Mouse (Mus musculus): ENCODE measurements around the gene Gm42688. TPM values are rescaled to one million over a fixed set of nuclear protein-coding genes. Genes with fewer than 3 reads are reported as not detected.

Gm42688 gene
- total RNA-seq, 2 experiments from 2014 or later: 0.99 to 1.6 TPM

DNA sequence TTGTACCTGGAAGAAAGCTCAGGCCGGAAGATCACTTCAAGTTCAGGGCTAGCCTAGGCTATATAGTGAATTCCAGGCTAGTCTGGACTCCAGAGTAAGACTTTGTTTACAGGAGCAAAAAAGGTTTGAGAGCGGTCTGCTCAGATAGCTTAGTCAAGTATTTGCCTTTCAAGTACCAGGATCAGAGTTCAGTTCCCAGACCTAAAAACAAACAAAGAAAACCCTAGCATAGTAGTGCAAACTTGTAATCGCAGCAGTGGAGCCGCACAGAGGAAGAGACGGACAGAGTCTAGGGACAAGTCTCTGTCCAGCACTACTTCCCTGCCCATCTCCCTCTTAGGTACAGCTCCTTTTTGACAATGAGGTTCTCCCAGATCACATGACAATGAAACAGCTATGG lies 21.2 kb upstream of the Gm42688 start:
- intact Hi-C loops (cut with DNase I): no loop called here
- no peak for DNase-seq (ENCODE audit: low spot score)

DNA sequence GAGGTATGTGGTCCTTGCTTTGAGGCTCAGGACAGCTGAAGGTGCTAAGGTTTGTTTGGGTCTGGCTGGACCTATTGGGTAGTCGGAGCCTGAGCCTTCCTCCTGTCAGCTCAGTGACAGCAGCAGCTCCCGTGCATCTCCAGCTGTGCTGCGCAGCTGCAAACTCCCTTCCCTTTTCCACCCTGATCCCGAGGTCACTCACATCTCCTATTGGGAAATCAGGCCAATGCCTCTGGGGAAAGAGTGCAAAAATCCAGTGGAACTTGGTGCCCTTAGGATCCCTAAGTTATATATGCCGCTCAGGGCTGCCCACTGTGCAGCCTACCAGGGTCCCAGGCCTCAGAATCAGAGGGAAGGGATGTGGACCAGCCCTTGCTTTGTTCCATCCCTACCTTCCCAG lies 17.9 kb upstream of the Gm42688 start:
- no peak for DNase-seq (ENCODE audit: low spot score)
- intact Hi-C loops (cut with DNase I): no loop called here

DNA sequence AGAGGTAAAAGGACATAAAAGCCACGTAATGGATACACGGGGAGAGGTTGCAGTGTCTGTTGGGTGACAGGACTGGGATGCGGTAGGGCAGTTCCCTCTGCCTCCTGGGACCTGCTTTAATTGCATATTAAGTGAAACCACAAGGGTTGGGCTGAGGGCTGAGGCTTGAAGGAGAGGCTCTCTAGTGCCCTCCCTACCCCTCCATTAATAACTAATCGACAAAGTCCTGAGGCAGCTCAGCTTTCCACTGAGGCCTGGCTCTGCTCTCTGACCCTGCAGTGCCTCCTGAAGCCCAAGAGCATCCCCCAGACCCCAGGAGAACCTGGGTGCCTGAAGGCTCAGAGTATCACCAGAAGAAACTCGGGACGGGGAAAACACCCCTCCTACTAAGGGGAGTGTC lies 16.9 kb upstream of the Gm42688 start:
- DNase-seq (ENCODE audit: low spot score): no peak
- intact Hi-C loops (cut with DNase I): no loop called here

DNA sequence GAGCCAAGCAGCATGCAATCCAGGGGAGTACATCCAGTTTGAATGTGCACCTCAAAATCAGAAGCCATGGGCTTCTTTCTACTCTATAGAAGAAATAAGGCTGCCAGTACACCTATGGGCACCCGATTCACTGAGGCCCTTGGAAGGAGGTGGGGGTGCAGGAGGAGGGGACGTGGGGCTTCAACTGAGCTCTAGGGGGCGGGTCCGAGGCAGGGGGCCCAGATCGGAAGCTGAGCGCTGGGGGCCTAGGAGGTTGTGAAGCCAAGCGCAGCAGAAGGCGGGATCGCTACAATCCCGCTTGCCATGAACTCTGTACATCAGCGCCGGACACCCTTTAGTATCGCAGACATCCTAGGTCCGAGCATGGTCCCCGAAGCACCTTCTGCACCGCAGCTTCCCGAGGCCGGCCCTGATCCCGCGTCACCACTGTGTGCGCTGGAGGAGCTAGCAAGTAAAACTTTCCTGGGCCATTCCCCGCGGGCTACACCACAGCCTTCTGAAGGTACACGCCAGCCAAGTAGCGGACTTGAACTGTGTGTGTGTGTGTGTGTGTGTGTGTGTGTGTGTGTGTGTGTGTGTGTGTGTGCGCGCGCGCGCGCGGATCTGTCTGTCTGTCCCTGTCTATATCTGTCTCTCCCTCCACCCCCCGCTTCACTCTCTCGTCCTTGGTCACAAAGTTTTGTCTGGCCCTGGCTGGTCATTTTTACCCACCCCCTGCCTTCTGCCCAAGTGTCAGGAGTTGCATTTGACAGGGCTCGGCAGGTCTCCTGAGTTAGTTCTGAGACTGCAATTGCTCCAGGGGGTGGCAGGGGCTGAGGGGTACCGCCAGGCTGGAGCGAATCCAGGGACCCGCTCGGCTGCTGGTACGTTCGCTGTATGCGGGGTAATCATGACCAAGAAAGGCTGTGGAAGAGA lies 15.0 kb upstream of the Gm42688 start, which contains the start of gene Lbx2:
Gene Lbx2 (plus strand): TSS at position 247 of the 915 bp plus-strand sequence.
- intact Hi-C loops (cut with DNase I): no loop called here
- DNase-seq (ENCODE audit: low spot score): no peak

DNA sequence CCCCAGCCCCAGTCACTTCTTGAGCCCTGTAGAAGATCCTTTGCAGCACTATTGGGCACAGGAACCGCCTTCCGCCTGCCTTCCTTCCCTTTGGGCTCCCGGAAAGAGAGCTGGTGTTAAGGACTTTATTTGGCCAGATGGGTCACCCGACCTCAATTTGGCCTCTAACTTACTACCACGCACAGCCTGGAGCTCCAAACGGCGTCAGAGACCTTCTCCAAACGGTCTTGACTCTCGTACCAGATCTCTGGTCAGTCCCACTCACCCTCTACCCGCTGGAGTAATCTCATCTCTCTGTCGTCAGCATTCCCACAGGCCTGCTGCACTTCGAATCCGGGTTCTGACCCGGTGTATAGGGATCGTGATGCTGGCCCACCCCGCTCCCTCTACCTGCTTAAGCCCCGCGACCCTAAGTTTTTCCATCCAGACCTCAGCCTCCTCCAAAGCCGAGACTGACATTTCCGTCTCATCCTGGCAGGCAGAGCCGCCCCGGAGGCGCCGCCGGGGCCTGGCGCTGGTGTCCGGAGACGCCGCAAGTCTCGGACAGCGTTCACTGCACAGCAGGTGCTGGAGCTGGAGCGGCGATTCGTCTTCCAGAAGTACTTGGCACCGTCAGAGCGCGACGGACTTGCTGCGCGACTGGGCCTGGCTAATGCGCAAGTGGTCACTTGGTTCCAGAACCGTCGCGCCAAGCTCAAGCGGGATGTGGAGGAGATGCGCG lies 14.1 kb upstream of the Gm42688 start:
- intact Hi-C loops (cut with DNase I): no loop called here
- DNase-seq (ENCODE audit: low spot score): no peak

DNA sequence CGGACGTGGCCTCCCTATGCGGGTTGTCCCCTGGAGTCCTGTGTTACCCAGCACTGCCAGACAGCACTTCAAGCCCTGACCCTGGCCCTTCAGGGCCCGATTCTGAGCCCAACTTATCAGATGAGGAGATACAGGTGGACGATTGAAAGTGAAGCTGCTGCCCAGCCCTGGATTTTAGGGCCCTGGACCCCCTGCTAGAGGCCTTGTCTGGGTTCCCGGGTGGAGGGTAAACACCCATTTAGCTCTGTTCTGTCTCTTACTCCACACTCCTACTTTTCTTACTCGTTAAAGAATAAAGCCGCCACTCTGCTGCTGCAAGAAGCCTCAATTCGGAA lies 13.5 kb upstream of the Gm42688 start:
- intact Hi-C loops (cut with DNase I): no loop called here
- no peak for DNase-seq (ENCODE audit: low spot score)

DNA sequence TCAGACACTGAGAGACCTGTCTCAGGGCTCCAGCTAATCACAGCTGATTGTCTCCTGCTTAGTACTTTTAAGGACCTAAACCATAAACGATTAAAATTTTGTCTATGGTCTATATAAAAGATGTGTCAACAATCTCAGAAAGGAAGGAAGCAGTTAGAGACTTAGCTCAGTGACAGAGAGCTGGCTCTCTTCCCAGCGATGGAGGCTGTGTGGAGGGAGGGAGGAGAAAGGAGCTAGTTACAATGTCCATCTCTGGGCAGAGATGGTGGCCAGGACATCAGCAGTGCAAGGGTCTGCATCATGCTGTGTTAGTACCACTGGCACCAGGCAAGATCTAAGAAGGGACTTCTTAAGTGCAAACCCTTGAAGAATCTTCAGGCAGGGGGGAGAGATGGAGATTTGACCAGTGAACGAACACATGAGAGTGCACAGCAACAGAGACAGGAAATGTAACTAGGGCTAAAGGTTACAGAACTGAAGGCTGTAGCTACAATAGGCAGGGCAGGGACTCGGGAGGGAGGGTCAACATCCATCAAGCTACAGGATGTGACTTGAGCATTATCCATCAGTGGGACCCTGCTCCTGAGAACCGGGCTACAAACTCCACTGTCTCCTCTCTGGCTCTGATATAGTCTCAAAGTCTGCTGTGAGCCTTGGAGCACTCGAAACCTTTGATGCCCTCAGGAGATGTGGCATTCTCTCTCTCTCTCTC lies 8.8 kb upstream of the Gm42688 start:
- DNase-seq (ENCODE audit: low spot score): no peak
- intact Hi-C loops (cut with DNase I): no loop called here

DNA sequence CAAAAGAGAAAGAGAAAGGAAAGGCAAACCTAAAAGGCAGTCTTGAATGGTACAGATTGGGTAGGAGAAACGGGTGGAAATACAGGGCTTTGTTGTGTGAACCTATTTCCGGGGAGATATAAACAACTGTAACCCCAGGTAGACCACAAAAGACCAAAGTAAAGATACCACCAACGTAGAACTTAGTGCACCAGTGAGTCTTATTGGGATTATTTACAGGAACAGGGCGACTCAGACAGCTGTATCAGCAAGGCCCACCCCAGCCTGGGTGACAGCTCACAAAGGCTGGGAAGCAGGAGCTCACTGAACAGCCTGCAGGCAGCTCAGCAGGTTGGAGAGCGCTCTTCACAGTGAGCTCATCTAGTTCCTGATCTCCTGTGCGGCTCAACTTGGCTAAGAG lies 5.4 kb upstream of the Gm42688 start:
- no peak for DNase-seq (ENCODE audit: low spot score)
- intact Hi-C loops (cut with DNase I): no loop called here

DNA sequence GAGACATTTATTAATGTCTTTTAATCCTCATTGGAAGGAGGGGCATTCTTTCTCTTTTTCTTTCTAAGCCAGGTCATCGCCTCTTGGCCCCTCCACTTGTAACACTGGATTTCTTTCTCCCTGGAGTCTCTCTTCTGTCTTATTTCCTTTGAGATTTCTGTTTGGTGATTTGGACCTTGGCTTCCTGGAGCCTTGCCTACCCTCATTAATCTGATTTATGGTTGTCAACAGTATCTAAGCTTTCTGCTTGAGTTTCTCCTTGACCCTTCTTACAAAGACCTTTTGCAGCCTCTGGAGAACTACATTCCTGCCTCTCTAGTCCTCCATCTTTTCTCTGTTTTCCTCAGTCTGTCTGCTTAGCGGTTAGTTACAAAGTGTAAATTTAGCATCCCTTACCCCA lies 3.0 kb upstream of the Gm42688 start:
- intact Hi-C loops (cut with DNase I): no loop called here
- DNase-seq (ENCODE audit: low spot score): no peak

DNA sequence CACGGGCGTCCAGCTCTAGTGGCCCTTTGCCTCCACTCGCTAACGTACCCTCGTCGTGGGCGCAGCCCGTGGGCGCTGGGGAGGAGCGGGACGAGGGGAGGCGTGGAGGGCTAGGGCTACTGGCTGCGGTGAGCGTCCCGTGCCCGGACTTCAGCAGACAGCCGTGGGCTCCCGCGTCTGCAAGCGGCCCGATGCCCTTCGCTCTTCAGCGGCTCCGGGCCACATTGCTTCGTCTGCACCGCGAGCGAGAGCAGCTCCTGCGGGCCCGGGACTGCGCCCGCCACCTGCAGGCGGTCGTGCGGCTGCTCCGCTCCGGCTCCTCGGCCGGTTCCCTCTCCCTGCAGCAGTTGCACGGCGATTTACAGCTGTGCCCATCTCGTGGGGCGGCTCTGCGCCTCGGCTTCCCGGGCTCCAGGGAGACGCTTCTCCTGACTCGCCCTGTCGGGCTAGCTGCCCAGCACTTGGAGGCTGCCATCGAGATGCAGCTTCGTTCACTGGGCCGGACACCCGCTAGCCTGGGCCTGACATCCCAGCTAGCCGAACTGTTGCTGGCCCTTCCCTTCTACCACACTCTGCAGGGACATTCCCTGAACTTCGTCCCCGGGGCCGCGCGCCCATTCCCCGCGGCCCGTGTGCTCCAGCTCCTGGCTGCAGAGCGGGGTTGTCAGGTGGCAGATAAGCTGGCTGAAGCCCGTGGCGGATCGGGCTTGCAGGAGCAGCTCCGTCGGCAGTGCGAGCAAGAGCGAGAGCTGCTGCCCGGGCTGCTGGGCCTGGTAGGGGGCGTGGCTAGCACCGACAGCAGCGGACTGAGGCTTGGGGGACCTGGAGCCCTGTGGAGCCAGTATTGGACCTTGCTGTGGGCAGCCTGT lies 505 bp downstream of the Gm42688 start:
- intact Hi-C loops (cut with DNase I): loop anchor here (1.0 to 2.0 kb wide), 2 partner anchors 47 to 105 kb away; partner anchors contain the start of genes Aup1 and Htra2
- DNase-seq (ENCODE audit: low spot score): no peak

DNA sequence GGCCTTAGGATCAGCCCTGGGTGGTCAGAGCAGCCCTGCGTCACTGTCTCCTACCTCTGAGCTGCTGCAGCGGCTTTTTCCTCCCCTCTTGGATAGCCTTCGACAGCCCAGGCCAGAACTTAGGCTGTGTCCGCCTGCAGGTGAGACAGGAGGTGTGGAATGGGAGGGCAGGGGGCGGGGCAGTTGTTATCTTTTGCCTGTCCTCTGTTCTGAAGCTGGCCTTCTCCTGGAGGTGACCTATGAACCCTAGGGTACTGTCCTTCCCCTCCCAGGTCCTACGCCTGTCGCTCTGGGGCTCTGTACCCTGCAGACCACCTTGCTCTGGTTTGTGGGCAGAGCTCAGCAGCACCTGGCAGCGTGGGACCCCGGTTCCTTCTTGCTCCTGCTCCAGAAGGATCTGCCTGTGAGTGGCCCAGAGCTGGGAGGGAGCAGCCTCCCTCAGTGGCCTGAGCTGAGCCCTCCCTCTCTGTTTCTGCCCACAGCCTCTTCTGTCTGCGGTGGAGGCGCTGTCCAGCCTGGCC lies 1.8 kb downstream of the Gm42688 start:
- no peak for DNase-seq (ENCODE audit: low spot score)
- intact Hi-C loops (cut with DNase I): no loop called here

DNA sequence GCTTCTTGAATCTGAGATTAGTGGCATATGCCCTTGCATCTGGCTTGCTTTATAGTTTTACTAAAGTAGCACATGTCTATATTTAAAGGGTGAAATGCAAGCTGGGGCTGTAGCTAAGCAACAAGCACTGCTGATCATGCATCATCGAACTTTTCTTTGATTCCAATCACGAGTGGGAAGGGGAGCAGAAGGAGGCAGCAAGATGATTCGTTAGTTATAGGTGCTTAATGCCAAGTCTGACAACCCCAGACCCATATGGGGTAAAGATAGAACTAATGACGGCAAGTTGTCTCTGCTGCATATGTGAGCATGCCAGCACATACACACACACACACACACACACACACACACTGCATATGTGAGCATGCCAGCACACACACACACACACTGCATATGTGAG lies 2.7 kb downstream of the Gm42688 start:
- intact Hi-C loops (cut with DNase I): no loop called here
- DNase-seq (ENCODE audit: low spot score): no peak

DNA sequence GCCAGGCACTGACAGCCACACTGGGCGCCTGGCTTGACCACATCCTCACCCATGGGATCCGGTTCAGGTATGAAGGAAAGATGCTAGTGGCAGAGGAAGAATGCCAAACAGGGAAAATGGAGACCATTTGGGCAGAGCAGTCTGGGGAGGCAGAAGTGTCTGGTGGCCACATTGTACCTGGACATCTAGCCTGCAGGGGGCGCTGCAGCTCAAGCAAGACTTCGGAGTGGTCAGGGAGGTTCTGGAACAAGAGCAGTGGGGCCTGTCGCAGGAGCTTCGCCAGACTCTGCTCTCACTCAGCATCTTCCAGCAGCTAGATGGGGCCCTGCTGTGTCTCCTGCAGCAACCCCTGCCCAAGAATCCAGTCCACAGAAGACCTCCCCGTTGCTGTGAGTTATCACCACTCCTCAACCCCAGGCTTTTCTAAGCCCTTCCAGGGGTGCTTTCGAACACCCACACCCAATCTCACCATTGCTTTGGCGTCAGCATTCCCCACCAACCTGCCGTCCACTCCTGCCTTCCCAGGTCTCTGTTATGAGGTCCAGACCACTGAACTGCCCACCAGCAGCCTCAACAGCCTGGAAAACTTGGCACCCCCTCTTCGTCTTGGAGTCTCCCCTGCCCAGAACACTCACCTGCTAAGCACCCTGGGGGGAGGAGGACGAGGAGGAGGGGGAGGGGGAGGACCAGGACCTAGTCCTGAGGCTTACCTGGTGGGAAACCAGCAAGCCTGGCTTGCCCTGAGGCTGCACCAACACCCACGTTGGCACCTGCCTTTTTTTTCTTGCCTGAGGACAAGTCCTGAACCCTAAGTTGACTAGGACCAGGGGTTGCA lies 6.4 kb downstream of the Gm42688 start:
- intact Hi-C loops (cut with DNase I): loop anchor here (5.0 kb wide), 1 partner anchor 160 kb away; no protein-coding TSS in a partner anchor
- no peak for DNase-seq (ENCODE audit: low spot score)

DNA sequence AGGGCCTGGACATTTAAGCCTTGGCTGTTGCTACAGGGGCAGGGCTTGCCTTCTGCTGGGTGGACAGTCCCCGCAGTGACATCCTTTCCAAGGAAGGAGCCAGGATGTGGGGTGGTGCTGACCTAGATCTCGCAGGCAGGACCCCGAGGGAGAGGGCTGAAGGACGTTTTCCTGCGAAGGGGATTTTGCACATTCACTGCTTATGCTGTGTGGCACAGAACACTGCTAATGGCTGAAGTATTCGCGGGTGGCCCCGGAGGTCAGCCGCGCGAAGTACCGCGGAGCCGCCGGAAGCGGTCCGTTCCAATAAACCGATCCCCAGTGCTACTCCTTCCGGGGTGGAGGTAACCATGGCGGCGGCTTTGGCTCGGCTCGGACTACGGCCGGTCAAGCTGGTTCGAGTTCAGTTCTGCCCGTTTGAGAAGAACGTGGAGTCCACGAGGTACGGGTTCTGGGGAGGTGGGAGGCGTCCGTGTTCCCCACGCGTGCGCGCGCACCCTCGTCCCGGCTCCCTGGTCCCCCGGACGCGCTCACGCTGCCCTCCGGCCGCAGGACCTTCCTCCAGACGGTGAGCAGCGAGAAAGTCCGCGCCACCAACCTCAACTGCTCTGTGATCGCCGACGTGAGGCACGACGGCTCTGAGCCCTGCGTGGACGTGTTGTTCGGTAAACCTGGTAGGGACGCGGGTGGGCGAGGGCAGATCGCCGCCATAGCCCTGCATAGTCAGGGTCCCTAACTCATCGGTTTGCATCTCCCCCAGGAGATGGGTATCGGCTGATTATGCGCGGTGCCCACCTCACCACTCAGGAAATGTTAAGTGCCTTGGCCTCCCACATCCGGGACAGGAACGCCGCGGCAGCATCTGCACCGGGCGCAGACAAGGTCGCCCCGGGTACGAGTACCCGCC lies 7.6 kb downstream of the Gm42688 start, which contains the start of gene Mrpl53:
Gene Mrpl53 (plus strand): TSS at position 279 of the 907 bp plus-strand sequence.
- intact Hi-C loops (cut with DNase I): loop anchor here (5.0 kb wide), 1 partner anchor 158 kb away; no protein-coding TSS in a partner anchor
- peak; percentile 72 for DNase-seq (ENCODE audit: low spot score)

DNA sequence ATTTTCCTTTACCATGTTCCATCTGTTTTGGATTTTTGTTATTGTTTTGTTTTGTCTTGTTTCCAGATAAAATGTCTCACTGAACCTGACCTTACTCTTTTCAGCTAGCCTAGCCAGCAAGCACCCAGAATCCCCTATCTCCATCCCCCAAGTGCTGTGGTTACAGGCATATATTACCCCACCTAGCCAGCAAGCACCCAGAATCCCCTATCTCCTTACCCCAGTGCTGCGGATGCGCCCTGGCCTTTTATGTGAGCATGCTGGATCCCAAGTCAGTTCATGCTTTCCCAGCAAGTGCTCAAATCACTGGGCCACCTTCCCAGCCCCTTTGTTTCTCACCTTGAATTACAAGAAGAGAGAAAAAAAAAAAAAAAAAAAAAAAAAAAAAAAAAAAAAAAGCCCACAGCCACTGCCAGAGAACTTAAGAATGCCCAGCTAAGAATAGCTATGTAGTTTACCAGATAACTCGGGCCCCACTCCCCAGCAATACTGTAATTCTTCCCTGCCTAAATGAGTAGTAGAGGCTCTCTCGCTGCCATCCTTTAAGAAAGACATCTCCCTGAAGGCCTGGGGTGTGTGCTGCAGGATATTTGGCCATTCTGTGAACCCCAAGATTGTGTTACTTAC lies 10.2 kb downstream of the Gm42688 start:
- no peak for DNase-seq (ENCODE audit: low spot score)
- intact Hi-C loops (cut with DNase I): no loop called here

DNA sequence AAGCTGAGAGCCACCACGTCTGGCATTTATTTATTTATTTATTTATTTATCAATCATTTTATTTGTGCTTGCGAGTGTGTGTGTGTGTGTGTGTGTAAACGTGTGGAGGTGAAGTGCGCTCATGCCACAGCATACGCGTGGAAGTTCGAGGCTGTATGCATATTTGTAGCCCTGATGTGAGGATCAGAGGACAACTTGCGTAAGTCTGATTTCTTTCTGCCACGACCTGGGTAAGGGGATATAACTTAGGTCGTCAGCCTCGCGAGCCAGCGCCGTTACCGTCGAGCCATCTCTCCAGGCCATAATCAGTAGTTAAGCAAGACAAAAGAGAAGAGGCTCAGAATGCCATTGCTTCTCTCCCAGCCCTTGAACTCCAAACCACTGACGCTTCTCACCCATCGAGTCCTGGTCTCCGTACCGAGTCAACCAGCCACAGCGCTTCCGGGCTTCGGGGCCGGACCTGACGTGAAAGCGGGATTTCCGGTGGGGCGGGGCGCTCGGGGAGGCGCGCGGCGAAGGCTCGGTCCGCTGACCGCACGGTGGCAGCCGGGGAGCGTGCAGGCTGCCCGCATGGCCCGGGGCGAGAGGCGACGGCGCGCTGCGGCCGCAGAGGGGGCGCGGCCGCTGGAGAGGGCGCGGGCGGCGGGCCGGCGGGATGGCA lies 13.7 kb downstream of the Gm42688 start, which contains the start of gene Mogs:
Gene Mogs (plus strand): TSS at position 486 of the 661 bp plus-strand sequence.
- intact Hi-C loops (cut with DNase I): loop anchor here (2.0 kb wide), 1 partner anchor 44 kb away; no protein-coding TSS in a partner anchor
- peak; percentile 91 for DNase-seq (ENCODE audit: low spot score)
